Mouse (Mus musculus): ENCODE data around the gene Fbxw21.

GRCm38 (mm10) chr9:109177208-109177607 is 15.4 kb upstream of the Fbxw21 start:
- TF ChIP-seq CTCF (IDR thresholded peaks at IDR 0.05; ENCODE audit: extremely low read depth, insufficient read length, insufficient replicate concordance, low read depth, low read length) (no peak), POLR2A (IDR thresholded peaks at IDR 0.05; ENCODE audit: low read depth, low read length) (no peak)
